Mouse (Mus musculus) liver, adult 2 months (tissue): ENCODE results near the gene Mylk. TPM values are rescaled to one million over a fixed set of nuclear protein-coding genes. Genes with fewer than 3 reads are reported as not detected.

ENCODE experiments used
- DNase-seq: peaks from one replicate; pipeline ENCODE4 v3.0.0-alpha.2; 2011; ENCODE audit warnings: low read depth, low spot score; ENCODE audit errors: extremely low read depth
- H3K27ac ChIP-seq: fragments of 200-500 bp; replicated peaks from 2 replicates; pipeline ENCODE4 v1.5.1; 2012; ENCODE audit warnings: low read depth, mild to moderate bottlenecking, control low read depth, inconsistent platforms, low read length; ENCODE audit not compliant: insufficient read depth
- H3K27me3 ChIP-seq: fragments of 200-500 bp; 2 replicates; pipeline ENCODE4 v1.6.1; 2012; ENCODE audit warnings: mild to moderate bottlenecking, moderate library complexity, low read length, inconsistent platforms; ENCODE audit not compliant: control insufficient read depth, insufficient read depth
- H3K36me3 ChIP-seq: fragments of 200-500 bp; 2 replicates; pipeline ENCODE4 v1.6.1; 2012; ENCODE audit warnings: low read length, inconsistent platforms; ENCODE audit not compliant: control insufficient read depth, insufficient read depth
- H3K4me1 ChIP-seq: fragments of 200-500 bp; 2 replicates; pipeline ENCODE4 v1.6.1; 2011; ENCODE audit warnings: low read length; ENCODE audit not compliant: control insufficient read depth, insufficient read depth
- H3K4me3 ChIP-seq: fragments of 200-500 bp; 2 replicates; pipeline ENCODE4 v1.5.1; 2011; ENCODE audit warnings: low read depth, mild to moderate bottlenecking, control low read depth, low read length, moderate library complexity; ENCODE audit not compliant: insufficient read depth
- H3K79me2 ChIP-seq: fragments of 200-500 bp; 2 replicates; pipeline ENCODE4 v1.6.1; 2012; ENCODE audit warnings: inconsistent platforms, mild to moderate bottlenecking, low read length, moderate library complexity; ENCODE audit not compliant: control insufficient read depth, insufficient read depth
- H3K9ac ChIP-seq: fragments of 200-500 bp; 2 replicates; pipeline ENCODE4 v1.6.1; 2012; ENCODE audit warnings: low read depth, mild to moderate bottlenecking, control low read depth, inconsistent platforms, low read length
- CTCF ChIP-seq: fragments of 200-500 bp; IDR thresholded peaks from 2 replicates; pipeline ENCODE4 v1.5.1; 2011; ENCODE audit warnings: low read depth, low read length, control low read depth
- POLR2A ChIP-seq: fragments of 200-500 bp; IDR thresholded peaks from 2 replicates; pipeline ENCODE4 v1.6.1; 2011; ENCODE audit warnings: low read length, control low read depth; ENCODE audit not compliant: insufficient read depth; ENCODE audit errors: extremely low read depth
- WGBS: fragments of 180-500 bp; shearing (Covaris S2); methylation state at CpG from one replicate; pipeline ENCODE4 v1.1.7; 2018; 5-methylcytosine and 5-hydroxymethylcytosine counted together
- polyA plus RNA-seq: library from polyadenylated mRNA; depleted of rRNA; stranded (reverse); fragments of >200 nt; gene quantifications from 2 replicates; pipeline ENCODE4 v1.2.3, GENCODE M21; 2012; rRNA removed
- total RNA-seq: library from RNA; depleted of rRNA; stranded (reverse); fragments of >200 nt; gene quantifications from 2 replicates; pipeline ENCODE4 v1.2.3, GENCODE M21; 2014; rRNA removed

Gene Mylk
- total and polyA plus RNA-seq, 2 experiments: 33.0 to 37.7 TPM

DNA sequence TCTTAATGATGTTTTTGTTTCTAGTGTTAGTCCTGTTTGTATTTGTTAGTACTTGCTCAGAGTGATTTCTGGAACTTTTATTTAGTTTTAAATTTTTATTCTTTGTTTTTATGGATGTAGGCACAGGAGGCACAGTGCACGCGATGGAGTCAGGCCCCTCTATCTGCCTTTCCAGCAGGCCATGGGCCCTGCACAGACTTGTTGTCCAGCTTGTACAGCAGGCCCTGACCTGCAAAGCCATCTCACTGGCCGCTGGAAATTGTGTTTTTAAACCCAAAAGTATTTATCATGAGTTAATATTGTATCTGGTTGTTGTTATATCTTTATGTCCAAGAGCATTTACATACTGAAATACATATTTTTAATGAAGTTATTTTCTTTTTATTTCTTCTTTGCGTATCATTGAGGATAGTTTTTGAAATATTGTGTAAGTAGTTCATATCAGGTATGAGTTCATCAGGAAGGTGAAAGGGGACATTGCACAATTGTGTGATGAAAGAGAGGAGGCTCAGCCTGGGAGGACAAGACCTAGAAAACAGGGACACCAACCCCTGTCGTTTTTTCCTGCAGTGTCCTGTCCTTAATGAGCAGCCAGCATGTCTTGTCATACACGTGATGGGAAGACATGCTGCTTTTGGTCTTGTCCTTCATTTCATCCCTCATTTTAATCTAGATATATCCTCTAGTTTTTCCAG, 301.2 kb downstream of the Mylk start:
- Histone ChIP-seq H3K36me3 (peaks cover 5% of the 10 kb centered on the region), H3K27ac (peak overlapping the region; percentile 96), H3K4me3 (no peak overlapping the region), H3K4me1 (peaks cover 27% of the 10 kb centered on the region), H3K27me3 (no peaks in the 10 kb centered on the region), H3K9ac (no peak overlapping the region), H3K79me2 (peaks cover 2% of the 10 kb centered on the region; the same call in 1 of the 2 replicates)
- peak; percentile 98 for DNase-seq
- TF ChIP-seq CTCF: no peak
- TF ChIP-seq POLR2A: no peak
- WGBS: 21% methylated on average over 6 of the region's 6 CpGs

DNA sequence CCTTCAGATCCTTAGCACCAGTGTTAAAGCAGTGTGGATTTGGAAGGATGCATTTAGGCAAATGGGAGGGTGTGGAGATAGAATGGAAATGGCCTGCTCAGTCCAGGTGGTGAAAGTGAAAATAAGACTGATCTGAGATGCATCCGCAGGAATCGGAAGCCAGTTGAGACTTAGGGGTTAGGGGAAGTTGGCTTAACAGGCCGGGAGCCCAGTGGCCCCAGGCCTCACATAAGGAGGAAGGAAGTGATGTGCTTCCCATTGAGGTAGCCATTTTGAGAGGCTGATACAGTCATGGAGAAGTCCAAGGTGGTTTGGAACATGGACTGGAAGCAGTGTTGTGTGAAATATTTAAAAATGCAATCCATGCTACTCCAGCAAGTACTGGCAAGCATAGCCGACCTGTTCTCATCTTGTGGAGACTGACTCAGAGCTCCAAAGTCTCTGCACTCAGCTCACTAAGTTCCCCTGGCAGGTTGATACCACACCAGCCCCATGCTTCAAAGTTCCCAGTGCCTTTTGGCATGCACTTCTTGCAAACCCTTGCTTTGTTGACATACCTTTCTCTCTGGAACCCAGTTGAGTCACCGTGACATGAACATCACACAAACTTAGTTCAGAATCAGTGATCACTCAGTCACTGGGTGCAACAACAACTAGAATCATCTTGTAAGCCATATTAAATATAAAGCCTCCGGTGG, 302.4 kb downstream of the Mylk start:
- Histone ChIP-seq H3K27me3 (no peaks in the 10 kb centered on the region), H3K4me1 (peaks cover 26% of the 10 kb centered on the region), H3K79me2 (no peaks in the 10 kb centered on the region; the same call in 1 of the 2 replicates), H3K4me3 (no peak overlapping the region), H3K9ac (0 out of 2 replicates have a peak overlapping the region, but pooled peaks have one; percentile 3), H3K27ac (peak overlapping the region; percentile 96), H3K36me3 (peaks cover 6% of the 10 kb centered on the region)
- DNase-seq: peak; percentile 99
- TF ChIP-seq POLR2A (no peak), CTCF (no peak)
- 47% methylated on average over 6 of the region's 6 CpGs for WGBS

DNA sequence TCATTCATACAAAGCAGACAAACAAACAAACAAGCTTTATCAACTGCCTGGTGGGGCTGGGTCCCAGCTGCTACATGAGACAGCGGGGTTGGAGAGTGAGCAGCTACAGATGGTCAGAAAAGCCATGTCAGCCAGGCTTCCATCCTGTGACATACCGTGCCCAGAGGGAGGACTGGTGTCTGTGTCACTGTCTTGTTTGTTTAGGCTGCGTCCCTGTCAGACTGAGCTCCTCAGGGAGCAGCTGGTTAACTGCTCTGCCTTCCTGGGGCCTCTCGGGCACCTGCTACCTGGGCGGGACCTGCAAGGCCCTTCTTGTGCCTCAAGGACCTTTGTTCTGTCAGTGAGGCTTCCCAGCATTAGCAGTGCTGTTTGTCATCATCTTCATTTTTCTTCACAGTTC, 306.1 kb downstream of the Mylk start:
- Histone ChIP-seq H3K27me3 (no peaks in the 10 kb centered on the region), H3K27ac (no peak overlapping the region), H3K9ac (no peak overlapping the region), H3K4me3 (no peak overlapping the region), H3K4me1 (peaks cover 21% of the 10 kb centered on the region), H3K79me2 (no peaks in the 10 kb centered on the region; the same call in 1 of the 2 replicates), H3K36me3 (peaks cover 6% of the 10 kb centered on the region; the same call in 1 of the 2 replicates)
- TF ChIP-seq POLR2A (no peak), CTCF (no peak)
- WGBS: 62% methylated on average over 5 of the region's 5 CpGs
- DNase-seq: no peak

Other genes with a start within 250 kb of the Mylk start
- gene Kalrn, start 171.7 kb upstream of the Mylk start, total RNA-seq: 25.2 and 34.8 TPM in 2 replicates
- 14.0 and 15.4 TPM in 2 replicates for gene Kalrn, start 171.7 kb upstream of the Mylk start, polyA plus RNA-seq
- not detected in 2 replicates for gene Ropn1, start 95.3 kb upstream of the Mylk start, total RNA-seq
- gene Ropn1, start 95.3 kb upstream of the Mylk start, polyA plus RNA-seq: not detected in 2 replicates
- 1.2 and 1.3 TPM in 2 replicates for gene Ccdc14, start 54.6 kb upstream of the Mylk start, total RNA-seq
- gene Ccdc14, start 54.6 kb upstream of the Mylk start, polyA plus RNA-seq: 0.24 and 0.28 TPM in 2 replicates